Mouse (Mus musculus) brain, embryonic 14.5 days (tissue): ENCODE measurements around the gene Nek10.

Experiments used
- CTCF ChIP-seq: fragments of 200-500 bp; IDR thresholded peaks from 2 replicates; pipeline ENCODE4 v1.5.1; 2012; ENCODE audit warnings: inconsistent platforms, mild to moderate bottlenecking, moderate library complexity, borderline replicate concordance; ENCODE audit not compliant: insufficient read depth, insufficient read length; ENCODE audit errors: extremely low read depth
- POLR2A ChIP-seq: fragments of 200-500 bp; IDR thresholded peaks from 2 replicates; pipeline ENCODE4 v1.6.1; 2012; ENCODE audit warnings: mild to moderate bottlenecking, inconsistent platforms, borderline replicate concordance; ENCODE audit not compliant: poor library complexity, insufficient read depth, insufficient read length, severe bottlenecking; ENCODE audit errors: extremely low read depth

GRCm38 (mm10) chr14:14837627-14838026, 34.4 kb downstream of the Nek10 start:
- TF ChIP-seq CTCF (no peak), POLR2A (no peak)
